Mouse (Mus musculus): Measurements from ENCODE around the gene Med21.

Gene Med21

GRCm38 (mm10) chr6:146640068-146640965 lies 2.0 kb upstream of the Med21 start:
- no peak for DNase-seq (ENCODE audit: extremely low spot score, low read depth, low spot score)

GRCm38 (mm10) chr6:146640991-146641390 lies 1.4 kb upstream of the Med21 start:
- no peak for DNase-seq (ENCODE audit: extremely low spot score, low read depth, low spot score)

- no peak for DNase-seq (ENCODE audit: extremely low spot score, low read depth, low spot score)
Measured at GRCm38 (mm10) chr6:146641621-146642210, 631 bp upstream of the Med21 start.

- DNase-seq (ENCODE audit: extremely low spot score, low read depth, low spot score), result no peak
Measured at GRCm38 (mm10) chr6:146643184-146643570, 830 bp downstream of the Med21 start.

GRCm38 (mm10) chr6:146650013-146650412 lies 7.7 kb downstream of the Med21 start:
- DNase-seq (ENCODE audit: extremely low spot score, low read depth, low spot score), result no peak

GRCm38 (mm10) chr6:146651431-146651830 lies 9.1 kb downstream of the Med21 start:
- DNase-seq (ENCODE audit: extremely low spot score, low read depth, low spot score), result no peak

- no peak for DNase-seq (ENCODE audit: extremely low spot score, low read depth, low spot score)
Measured at GRCm38 (mm10) chr6:146653197-146653596, 10.8 kb downstream of the Med21 start.

- no peak for DNase-seq (ENCODE audit: extremely low spot score, low read depth, low spot score)
Measured at GRCm38 (mm10) chr6:146660591-146660990, 18.2 kb downstream of the Med21 start.

GRCm38 (mm10) chr6:146661655-146662054 lies 19.3 kb downstream of the Med21 start:
- DNase-seq (ENCODE audit: extremely low spot score, low read depth, low spot score), result no peak

- no peak for DNase-seq (ENCODE audit: extremely low spot score, low read depth, low spot score)
Measured at GRCm38 (mm10) chr6:146662679-146663078, 20.3 kb downstream of the Med21 start.

GRCm38 (mm10) chr6:146664116-146664515 lies 21.8 kb downstream of the Med21 start:
- no peak for DNase-seq (ENCODE audit: extremely low spot score, low read depth, low spot score)

GRCm38 (mm10) chr6:146664917-146665316 lies 22.6 kb downstream of the Med21 start:
- no peak for DNase-seq (ENCODE audit: extremely low spot score, low read depth, low spot score)

GRCm38 (mm10) chr6:146665408-146665807 lies 23.1 kb downstream of the Med21 start:
- no peak for DNase-seq (ENCODE audit: extremely low spot score, low read depth, low spot score)

GRCm38 (mm10) chr6:146666811-146667210 lies 24.5 kb downstream of the Med21 start:
- DNase-seq (ENCODE audit: extremely low spot score, low read depth, low spot score), result no peak

- DNase-seq (ENCODE audit: extremely low spot score, low read depth, low spot score), result no peak
Measured at GRCm38 (mm10) chr6:146668606-146669005, 26.3 kb downstream of the Med21 start.

GRCm38 (mm10) chr6:146670956-146671855 lies 28.9 kb downstream of the Med21 start:
- no peak for DNase-seq (ENCODE audit: extremely low spot score, low read depth, low spot score)

GRCm38 (mm10) chr6:146672106-146672505 lies 29.8 kb downstream of the Med21 start:
- DNase-seq (ENCODE audit: extremely low spot score, low read depth, low spot score), result no peak

GRCm38 (mm10) chr6:146673696-146674095 lies 31.3 kb downstream of the Med21 start:
- no peak for DNase-seq (ENCODE audit: extremely low spot score, low read depth, low spot score)

- no peak for DNase-seq (ENCODE audit: extremely low spot score, low read depth, low spot score)
Measured at GRCm38 (mm10) chr6:146674420-146674819, 32.1 kb downstream of the Med21 start.

- DNase-seq (ENCODE audit: extremely low spot score, low read depth, low spot score), result no peak
Measured at GRCm38 (mm10) chr6:146674881-146675536, 32.7 kb downstream of the Med21 start.

GRCm38 (mm10) chr6:146676904-146677303 lies 34.6 kb downstream of the Med21 start:
- DNase-seq (ENCODE audit: extremely low spot score, low read depth, low spot score), result no peak

All from hindlimb bud, embryonic 11.5 days (tissue).